Mouse (Mus musculus): ENCODE measurements around the gene Baz1b.

Baz1b gene

DNA sequence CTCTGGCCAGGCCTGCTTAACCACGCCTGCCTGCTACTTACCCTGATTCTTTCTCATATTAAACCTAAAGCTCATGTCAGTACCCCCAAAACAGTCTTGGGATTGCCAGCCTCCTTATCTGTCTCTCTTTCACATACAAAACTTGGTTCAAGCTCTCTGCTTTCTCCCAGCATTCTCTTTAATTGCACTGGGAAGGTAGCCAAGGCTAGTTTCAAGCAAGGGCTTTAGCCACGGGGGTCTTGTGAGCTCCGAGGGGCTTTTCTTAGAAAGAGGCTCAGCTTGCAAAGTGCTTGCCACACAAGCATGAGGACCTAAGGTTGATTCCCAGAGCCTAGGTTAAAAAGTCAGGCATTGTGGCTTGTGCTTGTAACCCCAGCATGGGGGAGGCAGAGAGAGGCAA lies 98.1 kb downstream of the Baz1b start:
- no peak for DNase-seq

DNA sequence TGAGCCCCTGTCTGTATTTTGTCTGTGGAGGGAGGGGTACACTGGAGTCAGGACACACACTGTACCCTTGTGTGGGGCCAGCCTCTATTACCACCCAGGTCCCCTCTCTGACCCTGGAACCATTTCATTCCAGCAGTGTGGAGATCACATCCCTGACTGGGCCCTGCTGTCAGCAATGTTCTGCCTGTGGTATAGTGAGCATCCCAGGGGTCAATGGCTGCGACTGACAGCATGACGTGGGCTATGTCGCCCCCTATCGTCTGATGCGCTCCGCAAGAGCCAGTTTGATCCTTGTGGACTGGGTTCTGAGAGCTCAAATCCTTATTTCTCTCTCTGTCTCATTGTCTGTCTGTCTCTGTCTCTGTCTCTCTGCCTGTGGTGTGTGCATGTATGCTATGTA lies 99.1 kb downstream of the Baz1b start:
- DNase-seq, result peak; percentile 70

DNA sequence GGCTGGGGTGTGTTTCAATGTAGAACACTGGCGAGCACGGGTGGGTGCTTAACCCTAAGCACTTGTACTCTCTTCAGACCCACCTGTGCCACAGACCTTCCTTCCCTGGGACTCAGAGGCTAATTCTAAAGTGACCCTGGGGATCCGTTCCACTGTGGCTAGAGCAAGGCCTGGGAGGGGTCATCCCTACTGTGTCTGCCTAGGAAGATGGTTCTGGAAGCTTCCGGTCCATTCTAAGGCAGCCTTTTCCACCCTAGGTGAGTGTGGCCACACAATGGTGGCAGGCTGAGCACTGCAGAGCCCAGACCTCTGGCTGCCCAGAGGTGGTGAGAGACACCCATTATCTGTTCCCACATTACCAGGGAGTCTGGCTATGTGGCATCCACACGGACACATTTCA lies 99.9 kb downstream of the Baz1b start:
- DNase-seq, result no peak

DNA sequence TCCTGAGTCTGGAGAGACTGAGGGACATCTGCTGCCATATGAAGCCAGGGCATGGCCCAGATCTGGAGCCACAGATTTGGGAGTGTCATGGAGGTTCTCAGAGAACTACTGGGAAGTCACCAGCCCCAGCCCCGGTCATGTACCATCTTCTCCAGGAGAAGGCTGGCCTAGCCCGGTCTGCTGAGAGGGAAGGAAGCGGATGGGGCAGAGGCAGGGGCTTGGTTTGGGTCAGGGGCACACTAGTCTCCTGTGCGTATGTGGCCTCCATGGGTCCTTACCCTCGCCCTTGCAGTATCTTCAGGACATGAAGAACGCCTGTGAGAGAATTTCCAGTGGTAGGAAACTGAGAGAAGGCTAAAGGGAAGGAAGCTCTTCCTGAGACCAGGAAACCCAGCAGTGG lies 103.6 kb downstream of the Baz1b start:
- no peak for DNase-seq

DNA sequence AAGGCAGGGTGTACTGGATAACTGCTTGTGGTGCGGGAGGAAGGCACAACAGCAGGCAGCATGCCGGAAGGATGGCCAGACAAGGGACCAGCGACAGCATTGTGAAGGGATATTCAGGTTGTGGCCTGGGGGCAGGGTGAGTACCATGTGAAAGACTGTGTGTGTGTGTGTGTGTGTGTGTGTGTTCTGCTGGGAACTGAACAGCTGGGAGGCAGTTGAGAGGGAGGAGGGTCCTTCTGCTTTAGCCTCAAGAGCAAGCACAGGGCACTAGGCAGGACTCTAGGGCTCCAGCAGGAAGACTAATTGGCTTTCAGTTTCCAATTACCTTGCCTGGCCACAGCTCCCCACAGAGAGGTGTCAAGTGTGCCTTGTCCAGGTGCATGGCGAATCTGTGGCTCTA lies 104.1 kb downstream of the Baz1b start:
- DNase-seq, result no peak

DNA sequence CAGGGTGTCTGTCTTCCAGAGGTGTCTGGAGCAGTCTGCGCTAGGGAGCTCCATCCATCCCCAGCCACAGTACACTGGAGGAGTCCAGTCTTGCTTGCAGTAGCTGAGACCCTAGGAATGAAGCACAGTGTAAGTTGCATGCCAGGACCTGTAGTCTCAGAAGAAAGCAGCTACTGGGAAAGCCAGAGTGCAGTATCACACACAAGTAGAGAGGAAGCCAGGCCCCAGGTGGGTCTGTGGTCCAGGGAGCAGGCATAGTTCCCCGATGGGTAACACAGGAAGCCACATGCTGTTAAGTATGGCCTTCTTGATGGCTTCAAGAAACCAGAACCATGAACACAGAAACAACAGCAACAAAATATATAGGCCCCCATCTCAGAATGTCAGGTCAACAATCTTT lies 104.9 kb downstream of the Baz1b start:
- DNase-seq, result no peak

All from thymus, postnatal 36 days (tissue).